In genomic region chr12:50545610-50545919, GRCm38 (mm10) we compare ENCODE assay signal across 12 mouse cellular contexts.
A peak's percentile ranks its signal among the peaks of the same experiment; 100 is the strongest.
DNase-seq lines count a peak whose midpoint lies in the region; ATAC-seq and TF ChIP-seq lines count a peak whose summit lies in the region.
"Had no signal": no experiment of that assay in that cellular context is flagged by ENCODE, and none has a peak within 500 bp of the region (broad histone marks: within the 10 kb centered on the region; RNA-seq: fewer than 3 reads in every experiment).

No protein-coding gene starts in this region.

- TF ChIP-seq CTCF in gastrocnemius, adult 2 months (IDR thresholded peaks at IDR 0.05) = no peak
- no peak for TF ChIP-seq CTCF in midbrain, postnatal 0 days (IDR thresholded peaks at IDR 0.05)

- intact Hi-C loops in gastrocnemius, adult 2 months (cut with DNase I) = loop anchor here (5.0 kb wide), 1 partner anchor 102 kb away; the partner anchor contains the start of gene Prkd1
- intact Hi-C loops in gastrocnemius, postnatal 14 days (cut with DNase I; ENCODE audit: low total_unique reads) = no loop called here

- no peak overlapping the region for H3K9ac ChIP-seq in midbrain, postnatal 0 days (replicated peaks; ENCODE audit: low read length, poor library complexity, severe bottlenecking)
- H3K9ac ChIP-seq in forebrain, embryonic 16.5 days (replicated peaks; ENCODE audit: low read depth, low read length) = no peak overlapping the region
- H3K9ac ChIP-seq in liver, embryonic 12.5 days = no peak overlapping the region
- H3K9ac ChIP-seq: embryonic facial prominence, embryonic 13.5 days had no signal

- DNase-seq in gastrocnemius, adult 2 months = no peak
- DNase-seq in gastrocnemius, postnatal 14 days = no peak
- no peak for DNase-seq in midbrain, embryonic 10.5 days (ENCODE audit: low spot score)
- DNase-seq in midbrain, postnatal 0 days (ENCODE audit: low spot score) = no peak
- peak; percentile 23 for DNase-seq in lung, postnatal 25 days (ENCODE audit: low spot score)
- DNase-seq in gastrocnemius, adult 8-10 months (ENCODE audit: low spot score in 2 of 2) = no peak
- DNase-seq: B cell, adult 2 months; left cerebral cortex, postnatal 4 days had no signal

- H3K9me3 ChIP-seq in midbrain, embryonic 10.5 days (replicated peaks) = no peaks in the 10 kb centered on the region
- no peaks in the 10 kb centered on the region for H3K9me3 ChIP-seq in midbrain, postnatal 0 days (ENCODE audit: low read length)
- H3K9me3 ChIP-seq in forebrain, embryonic 16.5 days (ENCODE audit: control insufficient read depth, low read length) = no peaks in the 10 kb centered on the region
- H3K9me3 ChIP-seq in liver, embryonic 12.5 days (replicated peaks) = no peaks in the 10 kb centered on the region
- H3K9me3 ChIP-seq: embryonic facial prominence, embryonic 13.5 days had no signal

- H3K4me1 ChIP-seq in midbrain, embryonic 10.5 days = peaks cover 25% of the 10 kb centered on the region
- H3K4me1 ChIP-seq in midbrain, postnatal 0 days (ENCODE audit: insufficient read depth, low read length) = no peaks in the 10 kb centered on the region
- peaks cover 30% of the 10 kb centered on the region for H3K4me1 ChIP-seq in forebrain, embryonic 16.5 days (replicated peaks; ENCODE audit: control insufficient read depth, insufficient read depth, low read length)
- H3K4me1 ChIP-seq in liver, embryonic 12.5 days = no peaks in the 10 kb centered on the region

- H3K4me2 ChIP-seq in midbrain, postnatal 0 days (ENCODE audit: low read depth, low read length, poor library complexity, severe bottlenecking) = no peak overlapping the region
- no peak overlapping the region for H3K4me2 ChIP-seq in forebrain, embryonic 16.5 days (ENCODE audit: low read length)
- H3K4me2 ChIP-seq in liver, embryonic 12.5 days = no peak overlapping the region
- H3K4me2 ChIP-seq: embryonic facial prominence, embryonic 13.5 days had no signal

- H3K27me3 ChIP-seq in midbrain, embryonic 10.5 days (ENCODE audit: low read depth, poor library complexity, severe bottlenecking) = peaks cover 5% of the 10 kb centered on the region
- H3K27me3 ChIP-seq in midbrain, postnatal 0 days (ENCODE audit: insufficient read depth, low read length) = no peaks in the 10 kb centered on the region
- no peaks in the 10 kb centered on the region for H3K27me3 ChIP-seq in forebrain, embryonic 16.5 days (replicated peaks; ENCODE audit: control insufficient read depth, insufficient read depth, low read length)
- no peaks in the 10 kb centered on the region for H3K27me3 ChIP-seq in liver, embryonic 12.5 days (replicated peaks)
- H3K27me3 ChIP-seq: embryonic facial prominence, embryonic 13.5 days; Patski had no signal

- peak overlapping the region; percentile 50 for H3K27ac ChIP-seq in gastrocnemius, adult 2 months
- 0 out of 2 replicates have a peak overlapping the region, but pooled peaks have one; percentile 39 for H3K27ac ChIP-seq in midbrain, embryonic 10.5 days (replicated peaks)
- no peak overlapping the region for H3K27ac ChIP-seq in midbrain, postnatal 0 days (ENCODE audit: low read depth, low read length)
- no peak overlapping the region for H3K27ac ChIP-seq in forebrain, embryonic 16.5 days (ENCODE audit: low read length)
- H3K27ac ChIP-seq in liver, embryonic 12.5 days = no peak overlapping the region
- H3K27ac ChIP-seq: embryonic facial prominence, embryonic 13.5 days had no signal

- WGBS in midbrain, embryonic 10.5 days = 57% methylated on average over 5 of the region's 5 CpGs
- 46% methylated on average over 5 of the region's 5 CpGs for WGBS in midbrain, postnatal 0 days
- 19% methylated on average over 5 of the region's 5 CpGs for WGBS in forebrain, embryonic 16.5 days
- 70% methylated on average over 5 of the region's 5 CpGs for WGBS in liver, embryonic 12.5 days (ENCODE audit: insufficient replicate concordance)

- no peak for ATAC-seq in midbrain, postnatal 0 days (ENCODE audit: low FRiP score)
- ATAC-seq in forebrain, embryonic 16.5 days = peak; percentile 32; the same call in 1 of the 2 replicates
- ATAC-seq in liver, embryonic 12.5 days = no peak

- peak overlapping the region; percentile 1; the same call in 1 of the 2 replicates for H3K4me3 ChIP-seq in gastrocnemius, adult 2 months
- no peak overlapping the region for H3K4me3 ChIP-seq in midbrain, embryonic 10.5 days
- no peak overlapping the region for H3K4me3 ChIP-seq in midbrain, postnatal 0 days (ENCODE audit: low read depth, low read length)
- no peak overlapping the region for H3K4me3 ChIP-seq in forebrain, embryonic 16.5 days (replicated peaks; ENCODE audit: low read length)
- no peak overlapping the region for H3K4me3 ChIP-seq in liver, embryonic 12.5 days
- H3K4me3 ChIP-seq: embryonic facial prominence, embryonic 13.5 days had no signal

- H3K36me3 ChIP-seq in midbrain, embryonic 10.5 days = no peaks in the 10 kb centered on the region
- no peaks in the 10 kb centered on the region for H3K36me3 ChIP-seq in midbrain, postnatal 0 days (ENCODE audit: insufficient read depth, low read length)
- no peaks in the 10 kb centered on the region for H3K36me3 ChIP-seq in forebrain, embryonic 16.5 days (ENCODE audit: control insufficient read depth, insufficient read depth)
- H3K36me3 ChIP-seq in liver, embryonic 12.5 days = no peaks in the 10 kb centered on the region
- H3K36me3 ChIP-seq: embryonic facial prominence, embryonic 13.5 days had no signal

Comparison
In these comparisons a context has a peak if more than half of its experiments do, and no peak if none do; other contexts are left out.
1. H3K27ac ChIP-seq: peak in gastrocnemius, adult 2 months (single experiment) and midbrain, embryonic 10.5 days (single experiment); none in midbrain, postnatal 0 days (single experiment), forebrain, embryonic 16.5 days (single experiment) and liver, embryonic 12.5 days (single experiment).